Mouse (Mus musculus): ENCODE measurements around the gene Commd1. TPM values are rescaled to one million over a fixed set of nuclear protein-coding genes. Genes with fewer than 3 reads are reported as not detected.

The Commd1 gene
- total and polyA plus RNA-seq, 3 experiments: 26.7 to 158 (median 138) TPM

- no peak overlapping the region for H3K9ac ChIP-seq (ENCODE audit: low read depth, low read length)
- intact Hi-C loops (cut with DNase I): loop anchor here (5.0 to 10.0 kb wide), 2 partner anchors 73 to 901 kb away; partner anchors contain the start of gene Papolg
- DNase-seq: no peak
- H3K79me2 ChIP-seq (replicated peaks; ENCODE audit: control insufficient read depth, insufficient read depth, low read length): peaks cover 2% of the 10 kb centered on the region; the same call in 1 of the 2 replicates
- H3K4me1 ChIP-seq (ENCODE audit: control insufficient read depth, insufficient read depth, low read length): peaks cover 6% of the 10 kb centered on the region
- no peak overlapping the region for H3K27ac ChIP-seq
- peaks cover 14% of the 10 kb centered on the region for H3K36me3 ChIP-seq (ENCODE audit: control insufficient read depth, insufficient read depth, low read length)
- TF ChIP-seq CTCF (IDR thresholded peaks at IDR 0.05): no peak
- no peak for TF ChIP-seq POLR2A (IDR thresholded peaks at IDR 0.05; ENCODE audit: insufficient read depth, low read depth, low read length)
- TF ChIP-seq EP300 (IDR thresholded peaks at IDR 0.05; ENCODE audit: insufficient read depth, low read depth, low read length): no peak
- WGBS: 77% methylated on average over 2 of the region's 2 CpGs
- H3K4me3 ChIP-seq: no peak overlapping the region
- H3K27me3 ChIP-seq (ENCODE audit: control insufficient read depth, insufficient read depth, low read length): no peaks in the 10 kb centered on the region
These were observed 12.1 kb upstream of the Commd1 start for GRCm38 (mm10) chr11:22994271-22994670.

- peak overlapping the region; percentile 65; the same call in 1 of the 2 replicates for H3K27ac ChIP-seq
- intact Hi-C loops (cut with DNase I): loop anchor here (2.0 to 10.0 kb wide), 4 partner anchors 15 to 903 kb away; partner anchors contain the start of genes Fam161a and Papolg
- DNase-seq: no peak
- H3K9ac ChIP-seq (ENCODE audit: low read depth, low read length): peak overlapping the region; percentile 61
- peaks cover 6% of the 10 kb centered on the region for H3K4me1 ChIP-seq (ENCODE audit: control insufficient read depth, insufficient read depth, low read length)
- TF ChIP-seq POLR2A (IDR thresholded peaks at IDR 0.05; ENCODE audit: insufficient read depth, low read depth, low read length) (no peak), EP300 (IDR thresholded peaks at IDR 0.05; ENCODE audit: insufficient read depth, low read depth, low read length) (no peak), CTCF (IDR thresholded peaks at IDR 0.05) (no peak)
- peaks cover 2% of the 10 kb centered on the region; the same call in 1 of the 2 replicates for H3K79me2 ChIP-seq (replicated peaks; ENCODE audit: control insufficient read depth, insufficient read depth, low read length)
- H3K4me3 ChIP-seq: peak overlapping the region; percentile 67
- H3K27me3 ChIP-seq (ENCODE audit: control insufficient read depth, insufficient read depth, low read length): no peaks in the 10 kb centered on the region
- WGBS: 7% methylated on average over 14 of the region's 14 CpGs
- peaks cover 6% of the 10 kb centered on the region; the same call in 1 of the 2 replicates for H3K36me3 ChIP-seq (ENCODE audit: control insufficient read depth, insufficient read depth, low read length)
These were observed 9.1 kb upstream of the Commd1 start for GRCm38 (mm10) chr11:22991218-22991835.

- peak within 1 kb of the TSS; percentile 67 for H3K4me3 ChIP-seq
- intact Hi-C loops (cut with DNase I): loop anchor here (2.0 to 10.0 kb wide), 4 partner anchors 16 to 904 kb away; partner anchors contain the start of genes Fam161a and Papolg
- peak within 1 kb of the TSS; percentile 80 for H3K9ac ChIP-seq (ENCODE audit: low read depth, low read length)
- H3K36me3 ChIP-seq (ENCODE audit: control insufficient read depth, insufficient read depth, low read length): peaks cover 6% of the 10 kb centered on the region; the same call in 1 of the 2 replicates
- under 1% methylated on average over 66 of the region's 66 CpGs for WGBS
- peak; percentile 96 to 97 for DNase-seq
- H3K4me1 ChIP-seq (ENCODE audit: control insufficient read depth, insufficient read depth, low read length): peaks cover 6% of the 10 kb centered on the region
- TF ChIP-seq CTCF (IDR thresholded peaks at IDR 0.05) (no peak), EP300 (IDR thresholded peaks at IDR 0.05; ENCODE audit: insufficient read depth, low read depth, low read length) (peak; percentile 65), POLR2A (IDR thresholded peaks at IDR 0.05; ENCODE audit: insufficient read depth, low read depth, low read length) (peak; percentile 87)
- no peaks in the 10 kb centered on the region for H3K27me3 ChIP-seq (ENCODE audit: control insufficient read depth, insufficient read depth, low read length)
- peaks cover 2% of the 10 kb centered on the region; the same call in 1 of the 2 replicates for H3K79me2 ChIP-seq (replicated peaks; ENCODE audit: control insufficient read depth, insufficient read depth, low read length)
- H3K27ac ChIP-seq: peak within 1 kb of the TSS; percentile 65
These were observed 8.4 kb upstream of the Commd1 start, which contains the start of gene Cct4 for GRCm38 (mm10) chr11:22990393-22991126. Gene Cct4 (plus strand): TSS chr11:22990519.

DNA sequence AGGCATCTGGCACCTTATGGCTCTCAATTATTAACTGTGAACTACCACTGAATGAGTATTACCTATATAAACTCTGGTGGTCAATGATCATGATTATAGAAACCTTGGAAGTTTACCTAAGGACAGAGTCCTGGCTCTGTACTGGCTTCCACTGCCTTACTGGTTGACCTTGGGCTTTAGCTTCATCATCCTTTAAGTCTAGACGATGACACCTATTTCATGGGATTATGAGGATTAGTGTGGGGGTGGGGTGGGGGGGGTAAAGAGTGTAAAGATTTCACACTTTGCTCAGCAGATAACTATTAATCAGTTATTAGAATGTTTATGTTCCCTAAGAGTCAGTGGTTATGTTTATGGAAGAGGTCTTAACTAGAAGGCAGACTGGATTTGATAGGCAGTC lies 7.6 kb upstream of the Commd1 start:
- WGBS: 64% methylated on average over 1 of the region's 1 CpGs
- H3K36me3 ChIP-seq (ENCODE audit: control insufficient read depth, insufficient read depth, low read length): peaks cover 6% of the 10 kb centered on the region; the same call in 1 of the 2 replicates
- intact Hi-C loops (cut with DNase I): loop anchor here (2.0 to 10.0 kb wide), 7 partner anchors 17 to 905 kb away; partner anchors contain the start of genes Ahsa2, Fam161a and Papolg
- TF ChIP-seq POLR2A (IDR thresholded peaks at IDR 0.05; ENCODE audit: insufficient read depth, low read depth, low read length): no peak
- no peak for TF ChIP-seq EP300 (IDR thresholded peaks at IDR 0.05; ENCODE audit: insufficient read depth, low read depth, low read length)
- no peak for TF ChIP-seq CTCF (IDR thresholded peaks at IDR 0.05)
- H3K79me2 ChIP-seq (replicated peaks; ENCODE audit: control insufficient read depth, insufficient read depth, low read length): peaks cover 2% of the 10 kb centered on the region; the same call in 1 of the 2 replicates
- H3K27ac ChIP-seq: peak overlapping the region; percentile 65
- DNase-seq: no peak
- H3K27me3 ChIP-seq (ENCODE audit: control insufficient read depth, insufficient read depth, low read length): no peaks in the 10 kb centered on the region
- peak overlapping the region; percentile 61; the same call in 1 of the 2 replicates for H3K9ac ChIP-seq (ENCODE audit: low read depth, low read length)
- peaks cover 6% of the 10 kb centered on the region for H3K4me1 ChIP-seq (ENCODE audit: control insufficient read depth, insufficient read depth, low read length)
- peak overlapping the region; percentile 67 for H3K4me3 ChIP-seq

DNA sequence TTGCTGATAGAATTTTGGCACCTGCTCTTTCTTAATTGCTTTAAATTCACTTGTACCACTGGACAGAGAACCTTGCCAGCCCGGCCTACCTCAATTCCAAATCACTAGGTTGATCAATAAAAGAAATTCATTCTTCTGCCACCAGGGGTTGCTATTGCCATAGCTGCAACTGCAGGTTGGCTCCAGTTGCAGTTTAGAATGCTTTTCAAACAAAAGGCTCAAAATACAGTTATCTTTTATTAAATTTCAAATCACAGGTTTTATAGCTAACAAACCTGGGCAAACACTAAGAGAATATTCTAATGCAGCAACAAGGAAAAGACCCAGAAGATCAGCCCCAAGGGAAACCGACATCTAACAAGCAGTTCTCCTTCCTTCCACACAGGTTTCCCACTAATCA lies 5.2 kb upstream of the Commd1 start:
- intact Hi-C loops (cut with DNase I): loop anchor here (1.0 to 10.0 kb wide), 4 partner anchors 160 to 577 kb away; partner anchors contain the start of gene Ahsa2
- Histone ChIP-seq H3K27me3 (ENCODE audit: control insufficient read depth, insufficient read depth, low read length) (no peaks in the 10 kb centered on the region), H3K9ac (ENCODE audit: low read depth, low read length) (no peak overlapping the region), H3K79me2 (replicated peaks; ENCODE audit: control insufficient read depth, insufficient read depth, low read length) (peaks cover 2% of the 10 kb centered on the region; the same call in 1 of the 2 replicates), H3K36me3 (ENCODE audit: control insufficient read depth, insufficient read depth, low read length) (peaks cover 4% of the 10 kb centered on the region; the same call in 1 of the 2 replicates), H3K4me1 (ENCODE audit: control insufficient read depth, insufficient read depth, low read length) (peaks cover 6% of the 10 kb centered on the region), H3K27ac (no peak overlapping the region), H3K4me3 (no peak overlapping the region)
- 33% methylated on average over 2 of the region's 2 CpGs for WGBS
- TF ChIP-seq EP300 (IDR thresholded peaks at IDR 0.05; ENCODE audit: insufficient read depth, low read depth, low read length): peak; percentile 35; the same call in 1 of the 2 replicates
- TF ChIP-seq CTCF (IDR thresholded peaks at IDR 0.05): peak; percentile 95
- no peak for TF ChIP-seq POLR2A (IDR thresholded peaks at IDR 0.05; ENCODE audit: insufficient read depth, low read depth, low read length)
- no peak for DNase-seq
